Mouse (Mus musculus) kidney, adult 2 months (tissue): ENCODE measurements at regions not wholly inside any gene's neighbourhood (a gene's known extent, or its start where the extent isn't known, plus 50 kb on each side); places are given as distances from the start of the nearest gene placed in this dataset.

Source experiments
- DNase-seq: peaks from one replicate; pipeline ENCODE4 v3.0.0; 2021
- H3K27ac ChIP-seq: fragments of 200-500 bp; 2 replicates; pipeline ENCODE4 v1.5.1; 2012; ENCODE audit warnings: low read depth, low read length, control low read depth, inconsistent platforms; ENCODE audit not compliant: insufficient read depth
- H3K27me3 ChIP-seq: fragments of 200-500 bp; replicated peaks from 2 replicates; pipeline ENCODE4 v1.6.1; 2012; ENCODE audit warnings: mild to moderate bottlenecking, moderate library complexity, low read length, inconsistent platforms; ENCODE audit not compliant: control insufficient read depth, insufficient read depth
- H3K36me3 ChIP-seq: fragments of 200-500 bp; 2 replicates; pipeline ENCODE4 v1.6.1; 2012; ENCODE audit warnings: mild to moderate bottlenecking, moderate library complexity, low read length, inconsistent platforms; ENCODE audit not compliant: control insufficient read depth, insufficient read depth
- H3K4me1 ChIP-seq: fragments of 200-500 bp; 2 replicates; pipeline ENCODE4 v1.6.1; 2011; ENCODE audit warnings: low read length; ENCODE audit not compliant: control insufficient read depth, insufficient read depth
- H3K4me3 ChIP-seq: fragments of 200-500 bp; 2 replicates; pipeline ENCODE4 v1.5.1; 2011; ENCODE audit warnings: mild to moderate bottlenecking, low read depth, low read length, control low read depth; ENCODE audit not compliant: insufficient read depth
- CTCF ChIP-seq: fragments of 200-500 bp; conservative IDR thresholded peaks from 2 replicates; pipeline ENCODE4 v1.5.1; 2011; ENCODE audit warnings: low read depth, mild to moderate bottlenecking, control low read depth, low read length, moderate library complexity, mixed read lengths; ENCODE audit not compliant: insufficient read depth, insufficient read length
- POLR2A ChIP-seq: fragments of 200-500 bp; IDR thresholded peaks from one replicate; pipeline ENCODE4 v1.6.1; 2011; ENCODE audit warnings: low read depth, low read length, control low read depth
- WGBS: fragments of 180-500 bp; shearing (Covaris S2); methylation state at CpG from one replicate; pipeline ENCODE4 v1.1.7; 2018; 5-methylcytosine and 5-hydroxymethylcytosine counted together

DNA sequence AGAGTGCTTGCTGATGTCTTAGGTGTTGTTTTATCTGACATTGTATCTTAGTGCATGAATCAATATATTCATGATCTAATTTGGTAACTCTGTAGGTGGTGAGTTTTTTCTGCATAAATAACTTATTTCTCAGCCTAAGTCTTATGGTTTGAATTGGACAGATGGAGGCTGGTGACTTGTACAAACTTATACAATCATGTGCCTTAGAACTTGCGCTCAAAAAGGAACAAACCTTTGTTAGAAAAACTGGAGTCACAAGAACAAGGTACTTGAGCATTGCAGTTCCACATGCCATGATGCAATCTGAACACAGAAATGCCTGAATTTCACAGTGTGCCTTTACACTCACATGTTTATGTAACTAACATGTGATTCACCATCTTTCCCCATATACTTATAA lies 1420.7 kb downstream of the Efnb2 start:
- DNase-seq = no peak
- WGBS = 95% methylated on average over 1 of the region's 1 CpGs
- no peak for TF ChIP-seq POLR2A
- no peak for TF ChIP-seq CTCF
- Histone ChIP-seq H3K36me3 (no peaks in the 10 kb centered on the region), H3K4me1 (no peaks in the 10 kb centered on the region), H3K27ac (no peak overlapping the region), H3K4me3 (no peak overlapping the region), H3K27me3 (no peaks in the 10 kb centered on the region)

DNA sequence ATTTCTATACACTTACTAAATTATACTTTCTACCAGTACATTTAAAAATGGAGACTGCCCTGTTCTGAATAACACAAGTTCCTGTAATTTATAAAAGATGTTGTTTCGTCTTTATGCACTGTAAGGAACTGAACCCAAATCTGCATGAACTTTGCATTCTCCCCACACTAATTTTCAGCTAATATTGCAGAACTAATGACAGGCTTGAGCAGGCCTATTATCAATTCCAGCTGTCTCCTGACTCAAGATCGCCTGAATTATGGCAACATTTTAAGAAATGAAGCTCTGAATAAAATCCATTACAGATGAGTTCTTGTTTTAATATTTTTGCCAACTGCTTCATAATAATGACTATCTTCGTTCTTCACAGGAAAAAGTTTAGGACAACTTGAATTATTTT lies 1427.0 kb downstream of the Efnb2 start:
- H3K36me3 ChIP-seq = no peaks in the 10 kb centered on the region
- H3K27ac ChIP-seq = no peak overlapping the region
- 76% methylated on average over 3 of the region's 3 CpGs for WGBS
- DNase-seq = no peak
- no peaks in the 10 kb centered on the region for H3K27me3 ChIP-seq
- no peaks in the 10 kb centered on the region for H3K4me1 ChIP-seq
- no peak overlapping the region for H3K4me3 ChIP-seq
- TF ChIP-seq POLR2A (no peak), CTCF (no peak)

DNA sequence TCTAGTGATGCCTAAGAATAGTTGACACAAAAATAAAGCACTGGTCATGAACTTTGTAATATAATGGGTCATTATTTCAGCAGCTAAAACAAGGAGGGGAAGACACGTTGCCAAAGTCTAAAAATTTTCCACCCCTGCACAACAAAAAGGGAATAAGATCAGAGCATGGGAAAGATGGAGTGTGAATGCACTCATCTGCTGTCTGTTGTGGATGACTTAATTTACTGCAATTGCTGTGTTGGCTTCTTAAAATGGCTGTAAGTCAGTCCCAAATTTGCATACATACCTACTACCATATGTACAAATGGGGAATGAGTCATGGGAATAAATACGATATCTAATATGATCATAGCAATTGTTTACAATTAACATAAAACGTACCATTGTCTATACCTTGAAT lies 1441.7 kb downstream of the Efnb2 start:
- 67% methylated on average over 3 of the region's 3 CpGs for WGBS
- no peaks in the 10 kb centered on the region for H3K27me3 ChIP-seq
- H3K27ac ChIP-seq = no peak overlapping the region
- H3K36me3 ChIP-seq = no peaks in the 10 kb centered on the region
- TF ChIP-seq POLR2A (no peak), CTCF (no peak)
- H3K4me1 ChIP-seq = no peaks in the 10 kb centered on the region
- DNase-seq = no peak
- H3K4me3 ChIP-seq = no peak overlapping the region

DNA sequence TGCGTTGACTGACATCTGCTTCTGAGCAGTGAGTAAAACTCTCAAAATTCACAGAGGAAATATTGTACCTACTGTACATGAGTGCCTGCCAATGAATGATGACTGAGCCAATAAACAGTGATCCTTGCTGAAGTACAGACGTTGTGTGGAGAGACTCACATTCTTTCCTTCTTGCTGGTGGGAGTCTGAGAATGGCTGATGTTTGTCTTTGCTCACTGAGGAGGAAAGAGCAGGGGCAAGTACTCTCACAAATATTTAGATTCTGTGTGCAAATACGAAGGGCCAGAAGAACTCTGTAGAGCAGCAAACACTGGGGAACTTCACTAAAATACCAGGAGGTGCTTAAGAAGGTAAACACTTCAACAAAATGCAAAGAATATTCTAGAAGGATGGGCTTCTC lies 1453.9 kb downstream of the Efnb2 start:
- no peaks in the 10 kb centered on the region for H3K4me1 ChIP-seq
- TF ChIP-seq POLR2A (no peak), CTCF (no peak)
- H3K4me3 ChIP-seq = no peak overlapping the region
- no peak overlapping the region for H3K27ac ChIP-seq
- H3K36me3 ChIP-seq = no peaks in the 10 kb centered on the region
- 43% methylated on average over 3 of the region's 3 CpGs for WGBS
- DNase-seq = no peak
- H3K27me3 ChIP-seq = no peaks in the 10 kb centered on the region

DNA sequence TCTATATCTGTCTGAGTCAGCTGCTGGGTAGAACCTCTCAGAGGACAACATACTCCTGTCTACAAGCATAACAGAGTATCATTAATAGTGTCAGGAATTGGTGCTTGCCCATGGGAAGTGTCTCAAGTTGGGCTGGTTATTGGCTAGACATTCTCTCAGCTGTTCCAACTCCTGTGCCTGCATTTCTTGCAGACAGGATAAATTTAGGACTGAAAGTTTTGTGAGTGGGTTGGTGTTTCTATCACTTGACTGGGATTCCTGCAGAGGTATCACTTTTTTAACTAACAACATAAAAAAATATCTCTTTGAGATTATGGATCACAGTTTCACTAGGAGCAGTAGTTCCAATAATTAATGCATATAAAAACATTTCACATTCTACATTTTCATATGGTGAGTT lies 1454.4 kb downstream of the Efnb2 start:
- no peak overlapping the region for H3K27ac ChIP-seq
- H3K4me1 ChIP-seq = no peaks in the 10 kb centered on the region
- DNase-seq = no peak
- H3K27me3 ChIP-seq = no peaks in the 10 kb centered on the region
- TF ChIP-seq POLR2A = no peak
- TF ChIP-seq CTCF = no peak
- H3K4me3 ChIP-seq = no peak overlapping the region
- H3K36me3 ChIP-seq = no peaks in the 10 kb centered on the region

DNA sequence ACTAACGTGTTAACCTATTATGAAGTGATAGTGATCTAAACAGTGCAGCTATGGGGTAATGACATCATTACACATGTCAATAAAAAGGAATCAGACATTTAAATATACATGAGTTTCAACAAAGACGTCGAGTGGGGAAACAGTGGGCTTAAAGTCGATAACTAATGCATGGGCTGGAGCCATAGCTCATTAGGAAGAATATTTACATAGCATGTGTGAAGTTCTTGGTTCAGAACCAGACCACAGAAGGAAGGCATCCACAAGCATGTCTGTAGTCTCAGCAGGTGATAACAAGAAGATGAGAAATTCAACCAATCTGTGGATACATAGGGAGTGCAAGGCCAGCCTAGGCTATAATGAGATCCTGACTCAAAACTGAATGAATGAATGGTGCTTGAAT lies 1456.0 kb downstream of the Efnb2 start:
- Histone ChIP-seq H3K36me3 (no peaks in the 10 kb centered on the region), H3K4me3 (no peak overlapping the region), H3K27ac (no peak overlapping the region), H3K27me3 (no peaks in the 10 kb centered on the region), H3K4me1 (no peaks in the 10 kb centered on the region)
- no peak for DNase-seq
- TF ChIP-seq POLR2A = no peak
- TF ChIP-seq CTCF = no peak
- WGBS = 79% methylated on average over 4 of the region's 4 CpGs

DNA sequence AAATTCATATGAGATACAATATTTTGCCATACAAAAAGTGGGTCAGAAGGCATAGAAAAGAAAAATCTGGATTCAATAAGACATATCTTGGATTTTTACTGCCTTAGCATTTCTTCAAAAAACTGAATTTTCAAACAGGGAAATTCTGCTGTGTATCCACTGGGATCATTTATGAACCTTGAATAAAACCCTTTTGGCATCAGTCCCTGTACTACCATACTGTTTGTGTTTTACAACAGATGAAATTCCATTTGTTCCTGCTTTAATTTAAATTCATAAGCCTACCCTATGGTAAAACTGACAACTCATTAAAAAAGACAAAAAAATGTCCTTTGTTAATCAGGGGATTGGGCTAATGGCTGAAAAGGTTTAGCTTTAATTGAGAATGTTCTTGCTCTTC lies 1470.3 kb downstream of the Efnb2 start:
- DNase-seq = no peak
- TF ChIP-seq POLR2A (no peak), CTCF (no peak)
- H3K4me1 ChIP-seq = no peaks in the 10 kb centered on the region
- no peak overlapping the region for H3K27ac ChIP-seq
- no peaks in the 10 kb centered on the region for H3K36me3 ChIP-seq
- H3K4me3 ChIP-seq = no peak overlapping the region
- H3K27me3 ChIP-seq = no peaks in the 10 kb centered on the region

DNA sequence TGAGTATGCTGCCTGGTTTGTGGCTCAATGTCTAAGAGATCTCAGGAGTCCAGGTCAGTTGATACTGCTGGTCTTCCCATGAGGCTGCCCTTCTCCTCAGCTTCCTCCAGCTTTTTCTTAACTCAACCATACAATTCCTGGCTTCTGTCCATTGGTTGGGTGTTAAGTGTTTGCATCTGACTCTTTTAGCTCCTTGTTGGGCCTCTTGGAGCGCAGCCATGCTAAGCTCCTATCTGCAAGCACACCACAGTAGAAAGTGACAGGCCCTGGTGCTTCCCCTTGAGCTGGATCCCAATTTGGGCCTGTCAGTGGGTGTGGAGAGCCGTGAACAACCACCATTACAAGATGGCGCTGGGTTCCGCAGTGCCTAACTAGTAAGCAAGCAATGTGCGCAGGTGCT lies 1497.7 kb downstream of the Efnb2 start:
- Histone ChIP-seq H3K27me3 (no peaks in the 10 kb centered on the region), H3K4me3 (no peak overlapping the region), H3K36me3 (no peaks in the 10 kb centered on the region), H3K4me1 (no peaks in the 10 kb centered on the region), H3K27ac (no peak overlapping the region)
- 97% methylated on average over 5 of the region's 5 CpGs for WGBS
- no peak for TF ChIP-seq CTCF
- TF ChIP-seq POLR2A = no peak
- no peak for DNase-seq
